Mouse (Mus musculus): ENCODE measurements at regions not wholly inside any gene's neighbourhood (a gene's known extent, or its start where the extent isn't known, plus 50 kb on each side); places are given as distances from the start of the nearest gene placed in this dataset.

- WGBS, result 67% methylated on average over 1 of the region's 1 CpGs
Observed at GRCm38 (mm10) chr10:55767571-55767970, 339.1 kb upstream of the Msl3l2 start.

GRCm38 (mm10) chr10:55769642-55770041 is 337.1 kb upstream of the Msl3l2 start:
- no peaks in the 10 kb centered on the region for H3K27me3 ChIP-seq (replicated peaks; ENCODE audit: control insufficient read depth, insufficient read depth, low read length)
- WGBS, result 36% methylated on average over 6 of the region's 6 CpGs
- H3K9ac ChIP-seq (ENCODE audit: low read depth, low read length), result no peak overlapping the region
- no peak overlapping the region for H3K27ac ChIP-seq (replicated peaks; ENCODE audit: low read depth, low read length)
- ATAC-seq (ENCODE audit: low read depth), result no peak
- no peaks in the 10 kb centered on the region for H3K36me3 ChIP-seq (ENCODE audit: control insufficient read depth, insufficient read depth, low read length)
- no peak overlapping the region for H3K4me2 ChIP-seq (ENCODE audit: low read depth, low read length)
- DNase-seq (ENCODE audit: low spot score), result no peak
- H3K9me3 ChIP-seq (ENCODE audit: control insufficient read depth, low read length), result no peaks in the 10 kb centered on the region
- no peak overlapping the region for H3K4me3 ChIP-seq (ENCODE audit: low read depth, low read length)
- H3K4me1 ChIP-seq (ENCODE audit: control insufficient read depth, insufficient read depth, low read length), result no peaks in the 10 kb centered on the region

More at GRCm38 (mm10) chr10:55767571-55767970, 339.1 kb upstream of the Msl3l2 start:
- Histone ChIP-seq H3K27me3 (replicated peaks; ENCODE audit: control insufficient read depth, insufficient read depth, low read length) (no peaks in the 10 kb centered on the region), H3K4me2 (ENCODE audit: low read depth, low read length) (no peak overlapping the region), H3K36me3 (ENCODE audit: control insufficient read depth, insufficient read depth, low read length) (no peaks in the 10 kb centered on the region), H3K4me1 (ENCODE audit: control insufficient read depth, insufficient read depth, low read length) (no peaks in the 10 kb centered on the region), H3K9me3 (ENCODE audit: control insufficient read depth, low read length) (no peaks in the 10 kb centered on the region), H3K4me3 (ENCODE audit: low read depth, low read length) (no peak overlapping the region), H3K27ac (replicated peaks; ENCODE audit: low read depth, low read length) (no peak overlapping the region), H3K9ac (ENCODE audit: low read depth, low read length) (no peak overlapping the region)
- no peak for ATAC-seq (ENCODE audit: low read depth)
- peak; percentile 59 for DNase-seq (ENCODE audit: low spot score)

GRCm38 (mm10) chr10:55782674-55783469 is 323.8 kb upstream of the Msl3l2 start:
- 81% methylated on average over 2 of the region's 2 CpGs for WGBS
- H3K27ac ChIP-seq (replicated peaks; ENCODE audit: low read depth, low read length), result no peak overlapping the region
- H3K4me2 ChIP-seq (ENCODE audit: low read depth, low read length), result no peak overlapping the region
- no peak for ATAC-seq (ENCODE audit: low read depth)
- H3K27me3 ChIP-seq (replicated peaks; ENCODE audit: control insufficient read depth, insufficient read depth, low read length), result no peaks in the 10 kb centered on the region
- no peaks in the 10 kb centered on the region for H3K4me1 ChIP-seq (ENCODE audit: control insufficient read depth, insufficient read depth, low read length)
- H3K9ac ChIP-seq (ENCODE audit: low read depth, low read length), result no peak overlapping the region
- peak; percentile 17 for DNase-seq (ENCODE audit: low spot score)
- H3K9me3 ChIP-seq (ENCODE audit: control insufficient read depth, low read length), result no peaks in the 10 kb centered on the region
- H3K36me3 ChIP-seq (ENCODE audit: control insufficient read depth, insufficient read depth, low read length), result no peaks in the 10 kb centered on the region
- H3K4me3 ChIP-seq (ENCODE audit: low read depth, low read length), result no peak overlapping the region

- DNase-seq (ENCODE audit: low spot score), result peak; percentile 62
- H3K4me1 ChIP-seq (ENCODE audit: control insufficient read depth, insufficient read depth, low read length), result no peaks in the 10 kb centered on the region
- H3K36me3 ChIP-seq (ENCODE audit: control insufficient read depth, insufficient read depth, low read length), result no peaks in the 10 kb centered on the region
- H3K4me3 ChIP-seq (ENCODE audit: low read depth, low read length), result no peak overlapping the region
- H3K27ac ChIP-seq (replicated peaks; ENCODE audit: low read depth, low read length), result no peak overlapping the region
- ATAC-seq (ENCODE audit: low read depth), result no peak
- no peak overlapping the region for H3K9ac ChIP-seq (ENCODE audit: low read depth, low read length)
- no peak overlapping the region for H3K4me2 ChIP-seq (ENCODE audit: low read depth, low read length)
- H3K27me3 ChIP-seq (replicated peaks; ENCODE audit: control insufficient read depth, insufficient read depth, low read length), result no peaks in the 10 kb centered on the region
- 65% methylated on average over 2 of the region's 2 CpGs for WGBS
- H3K9me3 ChIP-seq (ENCODE audit: control insufficient read depth, low read length), result no peaks in the 10 kb centered on the region
Observed at GRCm38 (mm10) chr10:55813966-55814365, 292.8 kb upstream of the Msl3l2 start.

- Histone ChIP-seq H3K9ac (ENCODE audit: low read depth, low read length) (no peak overlapping the region), H3K27ac (replicated peaks; ENCODE audit: low read depth, low read length) (no peak overlapping the region), H3K9me3 (ENCODE audit: control insufficient read depth, low read length) (no peaks in the 10 kb centered on the region), H3K4me1 (ENCODE audit: control insufficient read depth, insufficient read depth, low read length) (no peaks in the 10 kb centered on the region), H3K36me3 (ENCODE audit: control insufficient read depth, insufficient read depth, low read length) (no peaks in the 10 kb centered on the region), H3K4me2 (ENCODE audit: low read depth, low read length) (no peak overlapping the region), H3K27me3 (replicated peaks; ENCODE audit: control insufficient read depth, insufficient read depth, low read length) (no peaks in the 10 kb centered on the region), H3K4me3 (ENCODE audit: low read depth, low read length) (no peak overlapping the region)
- WGBS, result 85% methylated on average over 2 of the region's 2 CpGs
- DNase-seq (ENCODE audit: low spot score), result no peak
- ATAC-seq (ENCODE audit: low read depth), result no peak
Observed at GRCm38 (mm10) chr10:55851361-55851760, 255.4 kb upstream of the Msl3l2 start.

DNA sequence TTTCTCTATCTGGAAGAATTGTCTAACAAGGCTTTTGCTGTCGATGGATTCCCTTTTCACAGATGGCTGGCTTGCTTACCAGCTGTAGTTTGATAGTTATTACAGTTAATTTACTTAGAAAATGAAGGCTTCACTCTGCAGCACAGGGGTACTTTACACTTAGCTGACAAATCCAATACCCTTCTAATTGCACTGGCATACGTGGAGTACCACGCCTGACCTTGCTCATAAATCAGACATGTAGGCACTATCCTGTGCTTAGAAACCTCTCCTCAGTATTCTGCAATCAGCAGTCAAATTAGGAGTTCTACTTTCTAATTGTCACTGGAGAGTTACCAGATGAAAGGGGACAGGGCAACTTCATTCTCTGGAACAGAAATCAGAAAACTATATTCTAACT is 214.1 kb upstream of the Msl3l2 start:
- H3K9me3 ChIP-seq (ENCODE audit: control insufficient read depth, low read length), result no peaks in the 10 kb centered on the region
- no peaks in the 10 kb centered on the region for H3K4me1 ChIP-seq (ENCODE audit: control insufficient read depth, insufficient read depth, low read length)
- WGBS, result 55% methylated on average over 3 of the region's 3 CpGs
- H3K4me3 ChIP-seq (ENCODE audit: low read depth, low read length), result no peak overlapping the region
- H3K36me3 ChIP-seq (ENCODE audit: control insufficient read depth, insufficient read depth, low read length), result no peaks in the 10 kb centered on the region
- no peak overlapping the region for H3K9ac ChIP-seq (ENCODE audit: low read depth, low read length)
- DNase-seq (ENCODE audit: low spot score), result no peak
- no peak overlapping the region for H3K27ac ChIP-seq (replicated peaks; ENCODE audit: low read depth, low read length)
- ATAC-seq (ENCODE audit: low read depth), result peak; percentile 65; the same call in 1 of the 2 replicates
- H3K27me3 ChIP-seq (replicated peaks; ENCODE audit: control insufficient read depth, insufficient read depth, low read length), result no peaks in the 10 kb centered on the region
- H3K4me2 ChIP-seq (ENCODE audit: low read depth, low read length), result no peak overlapping the region

- Histone ChIP-seq H3K4me3 (ENCODE audit: low read depth, low read length) (no peak overlapping the region), H3K9ac (ENCODE audit: low read depth, low read length) (no peak overlapping the region), H3K27ac (replicated peaks; ENCODE audit: low read depth, low read length) (no peak overlapping the region), H3K36me3 (ENCODE audit: control insufficient read depth, insufficient read depth, low read length) (no peaks in the 10 kb centered on the region), H3K4me2 (ENCODE audit: low read depth, low read length) (no peak overlapping the region), H3K27me3 (replicated peaks; ENCODE audit: control insufficient read depth, insufficient read depth, low read length) (no peaks in the 10 kb centered on the region), H3K9me3 (ENCODE audit: control insufficient read depth, low read length) (no peaks in the 10 kb centered on the region), H3K4me1 (ENCODE audit: control insufficient read depth, insufficient read depth, low read length) (no peaks in the 10 kb centered on the region)
- ATAC-seq (ENCODE audit: low read depth) (no peak), DNase-seq (ENCODE audit: low spot score) (no peak)
- 70% methylated on average over 4 of the region's 4 CpGs for WGBS
Observed at GRCm38 (mm10) chr10:55929100-55929499, 177.6 kb upstream of the Msl3l2 start.

GRCm38 (mm10) chr10:55933993-55934392 is 172.7 kb upstream of the Msl3l2 start:
- Histone ChIP-seq H3K9me3 (ENCODE audit: control insufficient read depth, low read length) (no peaks in the 10 kb centered on the region), H3K4me1 (ENCODE audit: control insufficient read depth, insufficient read depth, low read length) (no peaks in the 10 kb centered on the region), H3K9ac (ENCODE audit: low read depth, low read length) (no peak overlapping the region), H3K27ac (replicated peaks; ENCODE audit: low read depth, low read length) (no peak overlapping the region), H3K4me3 (ENCODE audit: low read depth, low read length) (no peak overlapping the region), H3K4me2 (ENCODE audit: low read depth, low read length) (no peak overlapping the region), H3K36me3 (ENCODE audit: control insufficient read depth, insufficient read depth, low read length) (no peaks in the 10 kb centered on the region), H3K27me3 (replicated peaks; ENCODE audit: control insufficient read depth, insufficient read depth, low read length) (no peaks in the 10 kb centered on the region)
- no peak for DNase-seq (ENCODE audit: low spot score)
- no peak for ATAC-seq (ENCODE audit: low read depth)
- 61% methylated on average over 2 of the region's 2 CpGs for WGBS

DNA sequence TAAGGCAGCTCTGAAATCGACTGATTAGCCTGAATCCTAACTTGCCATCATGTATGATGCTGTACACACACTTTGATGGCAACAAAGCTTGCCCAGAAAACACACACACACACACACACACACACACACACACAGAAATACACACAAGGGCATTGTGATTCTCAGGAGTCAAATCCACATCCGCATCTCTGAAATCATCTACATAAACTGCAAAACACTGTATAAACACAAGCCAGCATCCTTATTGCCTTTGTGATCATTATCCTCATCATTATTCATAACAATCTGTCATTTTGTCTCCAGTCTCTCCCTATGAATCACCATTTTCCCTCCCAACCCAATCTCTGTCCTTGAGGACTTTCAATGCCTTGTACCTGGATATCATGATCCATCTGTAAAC is 171.3 kb upstream of the Msl3l2 start:
- no peaks in the 10 kb centered on the region for H3K4me1 ChIP-seq (ENCODE audit: control insufficient read depth, insufficient read depth, low read length)
- no peaks in the 10 kb centered on the region for H3K27me3 ChIP-seq (replicated peaks; ENCODE audit: control insufficient read depth, insufficient read depth, low read length)
- no peak overlapping the region for H3K9ac ChIP-seq (ENCODE audit: low read depth, low read length)
- H3K4me3 ChIP-seq (ENCODE audit: low read depth, low read length), result no peak overlapping the region
- 80% methylated on average over 2 of the region's 2 CpGs for WGBS
- no peaks in the 10 kb centered on the region for H3K36me3 ChIP-seq (ENCODE audit: control insufficient read depth, insufficient read depth, low read length)
- no peak overlapping the region for H3K4me2 ChIP-seq (ENCODE audit: low read depth, low read length)
- H3K27ac ChIP-seq (replicated peaks; ENCODE audit: low read depth, low read length), result no peak overlapping the region
- H3K9me3 ChIP-seq (ENCODE audit: control insufficient read depth, low read length), result no peaks in the 10 kb centered on the region
- ATAC-seq (ENCODE audit: low read depth) (no peak), DNase-seq (ENCODE audit: low spot score) (no peak)

Measured in embryonic facial prominence, embryonic 14.5 days (tissue).